ENCODE assay signal across 19 mouse cellular contexts in genomic region chr11:63754826-63755225, GRCm38 (mm10).
DNase-seq lines count a peak whose midpoint lies in the region; ATAC-seq and TF ChIP-seq lines count a peak whose summit lies in the region.
"Had no signal": no experiment of that assay in that cellular context is flagged by ENCODE, and none has a peak within 500 bp of the region (broad histone marks: within the 10 kb centered on the region; RNA-seq: fewer than 3 reads in every experiment).

No protein-coding gene starts in this region.

- TF ChIP-seq CTCF in CH12.LX (conservative IDR thresholded peaks at IDR 0.05 in 1 of 2, IDR thresholded peaks at IDR 0.05 in 1 of 2; ENCODE audit: low read depth in 2 of 2, low read length in 2 of 2) = no peak

- no peaks in the 10 kb centered on the region for H3K36me3 ChIP-seq in kidney, embryonic 15.5 days
- H3K36me3 ChIP-seq in CH12.LX (replicated peaks in 1 of 2; ENCODE audit: control insufficient read depth in 1 of 2, insufficient read depth in 1 of 2, low read length in 1 of 2) = no peaks in the 10 kb centered on the region
- no peaks in the 10 kb centered on the region for H3K36me3 ChIP-seq in forebrain, embryonic 10.5 days (replicated peaks)
- H3K36me3 ChIP-seq: G1E had no signal

- H3K27ac ChIP-seq in kidney, embryonic 15.5 days = 0 out of 2 replicates have a peak overlapping the region, but pooled peaks have one; percentile 14
- H3K27ac ChIP-seq in CH12.LX (ENCODE audit: insufficient read depth, low read depth) = peak overlapping the region; percentile 24
- no peak overlapping the region for H3K27ac ChIP-seq in forebrain, embryonic 10.5 days

- TF ChIP-seq POLR2A in CH12.LX (IDR thresholded peaks at IDR 0.05; ENCODE audit: low read depth, low read length) = no peak

- H3K9ac ChIP-seq in kidney, embryonic 15.5 days = no peak overlapping the region
- H3K9ac ChIP-seq in CH12.LX (ENCODE audit: insufficient read depth, low read depth) = no peak overlapping the region

- TF ChIP-seq EP300 in CH12.LX (IDR thresholded peaks at IDR 0.05; ENCODE audit: low read length) = peak; percentile 72

- no peak for TF ChIP-seq RAD21 in CH12.LX (IDR thresholded peaks at IDR 0.05; ENCODE audit: low read depth, low read length)

- H3K27me3 ChIP-seq in kidney, embryonic 15.5 days = no peaks in the 10 kb centered on the region
- H3K27me3 ChIP-seq in CH12.LX (replicated peaks) = no peaks in the 10 kb centered on the region
- H3K27me3 ChIP-seq in forebrain, embryonic 10.5 days (ENCODE audit: poor library complexity, severe bottlenecking) = no peaks in the 10 kb centered on the region; the same call in 1 of the 2 replicates

- H3K79me2 ChIP-seq in CH12.LX (replicated peaks; ENCODE audit: control insufficient read depth, extremely low read depth, insufficient read depth, poor library complexity, severe bottlenecking) = no peaks in the 10 kb centered on the region

- dilution Hi-C loops in CH12.LX (cut with MboI; ENCODE audit: extremely low pct_ligation_motif_present, extremely low pct_unique_long_range_greater_than_20kb, low sequenced_read_pairs) = no loop called here

- H3K4me2 ChIP-seq in kidney, embryonic 15.5 days = no peak overlapping the region
- no peak overlapping the region; the same call in 1 of the 2 replicates for H3K4me2 ChIP-seq in CH12.LX (ENCODE audit: insufficient read depth, low read depth, poor library complexity, severe bottlenecking)

- no peak for ATAC-seq in kidney, embryonic 15.5 days (replicated peaks; ENCODE audit: low FRiP score)
- ATAC-seq: activated CD4-positive, CD25-positive, alpha-beta regulatory T cell, adult 4 months; CD4-positive, CD25-positive, alpha-beta regulatory T cell, adult 4 months; Patski had no signal

- H3K9me3 ChIP-seq in kidney, embryonic 15.5 days (replicated peaks) = no peaks in the 10 kb centered on the region
- no peaks in the 10 kb centered on the region for H3K9me3 ChIP-seq in CH12.LX (replicated peaks; ENCODE audit: low read length)
- H3K9me3 ChIP-seq in forebrain, embryonic 10.5 days = no peaks in the 10 kb centered on the region

- no peak for DNase-seq in kidney, adult 18-20 months
- DNase-seq in CH12.LX (ENCODE audit: extremely low read depth) = peak; percentile 41
- DNase-seq in forebrain, embryonic 10.5 days (ENCODE audit: extremely low spot score, low spot score) = no peak
- DNase-seq: adrenal gland, adult 2 months; adrenal gland, adult 8-10 months; adrenal gland, postnatal 10 days; adrenal gland, postnatal 14 days; adrenal gland, postnatal 25 days; adrenal gland, postnatal 36 days; B cell, adult 2 months; cerebellum, adult 11 months; cerebellum, adult 11-12 months; cerebellum, adult 18-20 months; cerebellum, adult 2 months had no signal

- H3K4me3 ChIP-seq in kidney, embryonic 15.5 days (replicated peaks) = no peak overlapping the region
- H3K4me3 ChIP-seq in CH12.LX (replicated peaks in 1 of 3; ENCODE audit: low read depth in 2 of 3, low read length in 2 of 3, poor library complexity in 1 of 3) = no peak overlapping the region
- H3K4me3 ChIP-seq in forebrain, embryonic 10.5 days = no peak overlapping the region

- 66% methylated on average over 3 of the region's 3 CpGs for WGBS in kidney, embryonic 15.5 days
- 88% methylated on average over 3 of the region's 3 CpGs for WGBS in forebrain, embryonic 10.5 days

- H3K4me1 ChIP-seq in kidney, embryonic 15.5 days = peaks cover 30% of the 10 kb centered on the region
- peaks cover 19 to 45% of the 10 kb centered on the region in 2 experiments for H3K4me1 ChIP-seq in CH12.LX (ENCODE audit: control insufficient read depth in 1 of 2, insufficient read depth in 2 of 2)
- peaks cover 14% of the 10 kb centered on the region for H3K4me1 ChIP-seq in forebrain, embryonic 10.5 days

- in situ Hi-C loops in CH12.LX (cut with MboI; ENCODE audit: low pct_ligation_motif_present, low pct_unique_long_range_greater_than_20kb, low sequenced_read_pairs) = no loop called here

TF ChIP-seq in CH12.LX, 34 proteins besides CTCF, POLR2A, EP300 and RAD21:
- no peak for TF ChIP-seq SIN3A (IDR thresholded peaks at IDR 0.05; ENCODE audit: low read length)
- no peak for TF ChIP-seq UBTF (IDR thresholded peaks at IDR 0.05; ENCODE audit: low read depth, low read length)
- no peak for TF ChIP-seq ZC3H11A (IDR thresholded peaks at IDR 0.05; ENCODE audit: low read depth, low read length)
- no peak for TF ChIP-seq POLR2AphosphoS2 (IDR thresholded peaks at IDR 0.05; ENCODE audit: low read depth, low read length)
- no peak for TF ChIP-seq MAZ (IDR thresholded peaks at IDR 0.05; ENCODE audit: low read depth, low read length)
- peak; percentile 76 for TF ChIP-seq JUN (IDR thresholded peaks at IDR 0.05; ENCODE audit: insufficient read depth, low read depth, low read length)
- TF ChIP-seq USF1 (IDR thresholded peaks at IDR 0.05; ENCODE audit: low read depth, low read length) = no peak
- no peak for TF ChIP-seq KAT2A (IDR thresholded peaks at IDR 0.05; ENCODE audit: insufficient replicate concordance, low read length)
- TF ChIP-seq BHLHE40 (IDR thresholded peaks at IDR 0.05; ENCODE audit: low read depth, low read length) = no peak
- no peak for TF ChIP-seq E2F4 (IDR thresholded peaks at IDR 0.05; ENCODE audit: insufficient replicate concordance, low read depth, low read length)
- TF ChIP-seq PAX5 (IDR thresholded peaks at IDR 0.05; ENCODE audit: low read length) = no peak
- TF ChIP-seq TBP (conservative IDR thresholded peaks at IDR 0.05; ENCODE audit: low read depth, low read length) = no peak
- peak; percentile 37; the same call in 1 of the 2 replicates for TF ChIP-seq MAFK (IDR thresholded peaks at IDR 0.05; ENCODE audit: insufficient replicate concordance, low read length)
- peak; percentile 71 for TF ChIP-seq ZNF384 (IDR thresholded peaks at IDR 0.05; ENCODE audit: low read depth, low read length)
- no peak for TF ChIP-seq CHD1 (IDR thresholded peaks at IDR 0.05; ENCODE audit: low read depth, low read length)
- TF ChIP-seq IRF4 (IDR thresholded peaks at IDR 0.05; ENCODE audit: low read depth, low read length) = peak; percentile 96
- no peak for TF ChIP-seq ZMIZ1 (IDR thresholded peaks at IDR 0.05; ENCODE audit: low read depth, low read length)
- no peak for TF ChIP-seq ELF1 (IDR thresholded peaks at IDR 0.05; ENCODE audit: low read depth, low read length)
- TF ChIP-seq NRF1 (IDR thresholded peaks at IDR 0.05; ENCODE audit: low read depth, low read length) = no peak
- no peak for TF ChIP-seq GABPA (IDR thresholded peaks at IDR 0.05; ENCODE audit: insufficient replicate concordance, low read depth, low read length)
- TF ChIP-seq RCOR1 (conservative IDR thresholded peaks at IDR 0.05; ENCODE audit: low read depth, low read length) = no peak
- no peak for TF ChIP-seq MXI1 (IDR thresholded peaks at IDR 0.05; ENCODE audit: low read depth, low read length)
- TF ChIP-seq ETS1 (conservative IDR thresholded peaks at IDR 0.05; ENCODE audit: low read depth, low read length) = peak; percentile 52; the same call in 1 of the 2 replicates
- TF ChIP-seq SMC3 (IDR thresholded peaks at IDR 0.05; ENCODE audit: low read depth, low read length) = no peak
- TF ChIP-seq HCFC1 (IDR thresholded peaks at IDR 0.05; ENCODE audit: low read depth, low read length) = no peak
- TF ChIP-seq MYC (IDR thresholded peaks at IDR 0.05; ENCODE audit: low read depth, low read length) = no peak
- no peak for TF ChIP-seq NELFE (IDR thresholded peaks at IDR 0.05; ENCODE audit: low read depth, low read length)
- TF ChIP-seq MEF2A (IDR thresholded peaks at IDR 0.05; ENCODE audit: borderline replicate concordance, low read depth, low read length) = no peak; the same call in 1 of the 2 replicates
- no peak for TF ChIP-seq MAX (IDR thresholded peaks at IDR 0.05; ENCODE audit: low read length)
- TF ChIP-seq JUND (conservative IDR thresholded peaks at IDR 0.05; ENCODE audit: low read depth, low read length) = peak; percentile 84
- TF ChIP-seq CHD2 (IDR thresholded peaks at IDR 0.05; ENCODE audit: low read length) = no peak
- TF ChIP-seq TCF12 (IDR thresholded peaks at IDR 0.05; ENCODE audit: low read depth, low read length) = 0 out of 2 replicates have a peak, but pooled peaks have one; percentile 35
- TF ChIP-seq ZKSCAN1 (IDR thresholded peaks at IDR 0.05; ENCODE audit: borderline replicate concordance, low read depth, low read length) = no peak
- no peak for TF ChIP-seq USF2 (conservative IDR thresholded peaks at IDR 0.05; ENCODE audit: low read depth, low read length)
